Mouse (Mus musculus) MEL (cell line): Measurements from ENCODE around the gene Cbx3.
A peak's percentile ranks its signal among the peaks of the same experiment; 100 is the strongest.

Experiments
- CTCF ChIP-seq, 3 experiments: IDR thresholded peaks in 2 of 3; conservative IDR thresholded peaks in 1 of 3; 2 replicates each; pipeline ENCODE4 v1.5.1; 2011 to 2012; ENCODE audit warnings: low read length in 3 of 3, low read depth in 2 of 3, mild to moderate bottlenecking in 2 of 3, improper control_type of control experiment in 1 of 3, inconsistent platforms in 1 of 3, mixed read lengths in 1 of 3, moderate library complexity in 1 of 3; ENCODE audit not compliant: control insufficient read depth in 1 of 3, insufficient read depth in 1 of 3, poor library complexity in 1 of 3, severe bottlenecking in 1 of 3
- GABPA ChIP-seq: IDR thresholded peaks from 2 replicates; pipeline ENCODE4 v1.6.1; 2012; ENCODE audit warnings: low read depth, mild to moderate bottlenecking, inconsistent platforms, low read length, improper control_type of control experiment, moderate library complexity
- GATA1 ChIP-seq: IDR thresholded peaks from 2 replicates; pipeline ENCODE4 v1.6.1; 2011; ENCODE audit warnings: low read depth, low read length, improper control_type of control experiment
- MAX ChIP-seq: IDR thresholded peaks from 2 replicates; pipeline ENCODE4 v1.6.1; 2011; ENCODE audit warnings: low read length, improper control_type of control experiment
- MXI1 ChIP-seq: IDR thresholded peaks from 2 replicates; pipeline ENCODE4 v1.6.1; 2011; ENCODE audit warnings: mild to moderate bottlenecking, low read depth, low read length, improper control_type of control experiment
- POLR2A ChIP-seq, 2 experiments: IDR thresholded peaks; 2 replicates each; pipeline ENCODE4 v1.6.1; 2011 to 2012; ENCODE audit warnings: low read length in 2 of 2, mild to moderate bottlenecking in 2 of 2, control low read depth in 1 of 2, improper control_type of control experiment in 1 of 2, low read depth in 1 of 2, moderate library complexity in 1 of 2; ENCODE audit not compliant: control insufficient read depth in 1 of 2, insufficient read depth in 1 of 2, poor library complexity in 1 of 2
- POLR2AphosphoS2 ChIP-seq: IDR thresholded peaks from 2 replicates; pipeline ENCODE4 v1.6.1; 2011; ENCODE audit warnings: low read length, improper control_type of control experiment
- UBTF ChIP-seq: IDR thresholded peaks from 2 replicates; pipeline ENCODE4 v1.6.1; 2012; ENCODE audit warnings: low read depth, mild to moderate bottlenecking, inconsistent platforms, low read length, improper control_type of control experiment, moderate library complexity, borderline replicate concordance; ENCODE audit not compliant: insufficient read depth

DNA sequence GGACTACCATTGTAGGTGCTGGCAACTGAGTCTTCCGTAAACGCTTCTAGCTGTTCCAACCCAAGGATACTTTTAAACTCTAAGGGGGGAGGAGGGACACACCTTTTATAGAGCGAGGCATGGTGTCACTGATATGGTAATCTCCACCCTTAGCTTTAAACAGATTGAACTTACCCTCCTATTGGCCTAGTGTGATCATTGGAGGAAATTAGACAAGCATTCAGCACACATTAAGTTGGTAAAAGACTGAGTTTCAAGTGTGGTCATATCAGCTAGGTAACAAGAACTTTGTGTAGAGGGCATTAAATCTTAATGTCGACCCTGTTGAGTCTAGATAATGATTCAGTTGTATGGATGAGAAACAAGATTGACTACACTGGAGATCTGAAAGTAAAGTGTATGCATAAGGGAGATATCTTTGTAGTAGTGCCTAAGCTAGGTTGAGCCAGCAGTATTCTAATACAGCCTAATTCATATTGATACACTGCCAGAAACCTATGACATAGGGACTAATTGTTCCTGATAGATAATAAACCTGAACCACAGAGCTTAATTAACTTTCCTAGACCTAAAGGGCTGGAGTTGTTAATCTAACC, 9.1 kb downstream of the Cbx3 start:
- TF ChIP-seq GATA1, result peak; percentile 37
- no peak for TF ChIP-seq POLR2AphosphoS2
- TF ChIP-seq POLR2A (IDR thresholded peaks at IDR 0.05; ENCODE audit: control insufficient read depth in 1 of 2, insufficient read depth in 1 of 2, low read depth in 1 of 2, low read length in 2 of 2, poor library complexity in 1 of 2), result no peak
- TF ChIP-seq MAX, result no peak
- TF ChIP-seq UBTF, result no peak
- TF ChIP-seq CTCF (IDR thresholded peaks at IDR 0.05 in 2 of 3, conservative IDR thresholded peaks at IDR 0.05 in 1 of 3; ENCODE audit: control insufficient read depth in 1 of 3, insufficient read depth in 1 of 3, low read depth in 2 of 3, low read length in 3 of 3, poor library complexity in 1 of 3, severe bottlenecking in 1 of 3), result no peak
- TF ChIP-seq MXI1, result no peak
- no peak for TF ChIP-seq GABPA
